In the genomic region with DNA sequence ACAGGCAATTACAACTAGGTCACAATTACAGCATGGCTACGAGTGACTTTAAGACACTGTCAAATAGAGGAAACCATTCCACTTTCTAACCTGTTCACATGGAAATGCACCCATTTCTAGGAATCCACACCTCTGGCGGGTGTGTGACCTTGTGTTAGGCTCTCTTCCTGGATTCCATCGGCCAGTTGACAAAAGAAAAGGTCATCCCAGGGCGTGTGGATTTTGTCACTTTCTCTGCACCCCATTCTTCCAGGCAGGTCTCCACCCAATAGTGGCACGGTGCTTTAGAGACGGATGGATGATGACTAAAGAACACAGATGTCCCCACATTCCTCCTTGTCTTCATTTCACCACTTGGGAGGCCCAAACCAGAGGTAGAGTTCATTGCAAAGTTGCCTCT, we compare ENCODE assay signal across 13 mouse cellular contexts.
"Had no signal": no experiment of that assay in that cellular context is flagged by ENCODE, and none has a peak within 500 bp of the region (broad histone marks: within the 10 kb centered on the region; RNA-seq: fewer than 3 reads in every experiment).

No protein-coding gene starts in this region.

- H3K27me3 ChIP-seq: limb, embryonic 15.5 days; liver, embryonic 12.5 days; midbrain, embryonic 13.5 days; neural tube, embryonic 15.5 days had no signal

- H3K36me3 ChIP-seq: limb, embryonic 15.5 days; liver, embryonic 12.5 days; midbrain, embryonic 13.5 days; neural tube, embryonic 15.5 days had no signal

- H3K4me1 ChIP-seq: limb, embryonic 15.5 days; liver, embryonic 12.5 days had no signal

- DNase-seq: kidney, adult 18-20 months; left cerebral cortex, postnatal 4 days; lung, embryonic 14.5 days; lung, postnatal 14 days; spleen, adult 18-20 months; thymus, adult 18-20 months; thymus, postnatal 14 days had no signal

- H3K4me2 ChIP-seq: limb, embryonic 15.5 days; liver, embryonic 12.5 days; lung, embryonic 14.5 days; midbrain, embryonic 13.5 days; neural tube, embryonic 15.5 days had no signal

- H3K27ac ChIP-seq: limb, embryonic 15.5 days; liver, embryonic 12.5 days; macrophage; midbrain, embryonic 13.5 days; neural tube, embryonic 15.5 days had no signal

- H3K9me3 ChIP-seq: limb, embryonic 15.5 days; liver, embryonic 12.5 days; midbrain, embryonic 13.5 days; neural tube, embryonic 15.5 days had no signal

- ATAC-seq: liver, embryonic 12.5 days; midbrain, embryonic 13.5 days had no signal

- H3K4me3 ChIP-seq: limb, embryonic 15.5 days; liver, embryonic 12.5 days; midbrain, embryonic 13.5 days; myocyte; neural tube, embryonic 15.5 days had no signal

- H3K9ac ChIP-seq: limb, embryonic 15.5 days; liver, embryonic 12.5 days; lung, embryonic 14.5 days; midbrain, embryonic 13.5 days; neural tube, embryonic 15.5 days had no signal
